Mouse (Mus musculus) hindbrain, embryonic 12.5 days (tissue): ENCODE measurements around the gene Fam222b. TPM values are rescaled to one million over a fixed set of nuclear protein-coding genes. Genes with fewer than 3 reads are reported as not detected.

ENCODE experiments used
- ATAC-seq: fragments of 200-750 bp; cut with Nextera tagmentation; 2 replicates; pipeline ENCODE4 v1.8.0; 2017; ENCODE audit warnings: moderate TSS enrichment; ENCODE audit not compliant: low FRiP score
- H3K27ac ChIP-seq: fragments of 300-500 bp; sonication (generic); 2 replicates; pipeline ENCODE4 v1.5.1; 2016; ENCODE audit warnings: mild to moderate bottlenecking
- H3K27me3 ChIP-seq: fragments of 300-500 bp; sonication (generic); 2 replicates; pipeline ENCODE4 v1.6.1; 2016; ENCODE audit warnings: mild to moderate bottlenecking
- H3K36me3 ChIP-seq: fragments of 300-500 bp; sonication (generic); 2 replicates; pipeline ENCODE4 v1.6.1; 2016; ENCODE audit warnings: mild to moderate bottlenecking
- H3K4me1 ChIP-seq: fragments of 300-500 bp; sonication (generic); 2 replicates; pipeline ENCODE4 v1.6.1; 2016
- H3K4me2 ChIP-seq: fragments of 300-500 bp; sonication (generic); replicated peaks from 2 replicates; pipeline ENCODE4 v1.6.1; 2016; ENCODE audit warnings: mild to moderate bottlenecking
- H3K4me3 ChIP-seq: fragments of 300-500 bp; sonication (generic); 2 replicates; pipeline ENCODE4 v1.5.1; 2016; ENCODE audit warnings: mild to moderate bottlenecking
- H3K9ac ChIP-seq: fragments of 300-500 bp; sonication (generic); 2 replicates; pipeline ENCODE4 v1.6.1; 2016; ENCODE audit warnings: mild to moderate bottlenecking, moderate library complexity
- H3K9me3 ChIP-seq: fragments of 300-500 bp; sonication (generic); replicated peaks from 2 replicates; pipeline ENCODE4 v1.6.1; 2016; ENCODE audit warnings: mild to moderate bottlenecking
- WGBS: fragments of 180-500 bp; shearing (Covaris S2); methylation state at CpG from one replicate; pipeline ENCODE4 v1.1.7; 2016; 5-methylcytosine and 5-hydroxymethylcytosine counted together
- microRNA counts: library from miRNA; unstranded; fragments of <30 nt; microRNA quantifications from one replicate; lab custom pipeline; 2017
- microRNA-seq: library from miRNA; unstranded; fragments of <30 nt; microRNA quantifications from one replicate; pipeline ENCODE4, GENCODE M21; 2017
- polyA plus RNA-seq: library from polyadenylated mRNA; unstranded; fragments of >200 nt; fragmentation: Nextera tagmentation; extraction: Ambion mirVana; gene quantifications from 2 replicates; pipeline ENCODE4 v1.2.1, GENCODE M21; 2016

The Fam222b gene
- polyA plus RNA-seq, 1 experiment from 2014 or later = 24.3 TPM

DNA sequence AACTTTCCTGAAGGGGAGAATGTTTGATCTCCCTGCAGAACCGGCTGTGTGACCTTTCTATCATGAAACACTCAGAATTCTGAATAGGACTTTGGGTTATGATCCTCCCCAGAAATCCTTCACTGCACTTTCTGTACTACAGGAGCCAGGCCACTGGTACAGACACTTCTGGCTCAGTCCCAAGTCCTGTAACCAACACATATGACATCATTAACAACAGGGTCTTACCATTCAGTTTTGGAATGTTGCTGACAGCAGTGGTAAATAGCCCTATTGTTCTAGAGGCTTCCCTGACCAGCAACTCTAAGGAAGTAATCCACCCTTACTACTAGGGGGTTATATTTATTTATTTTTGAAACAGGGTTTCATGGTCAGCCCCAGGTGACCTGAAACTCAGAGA is 98.7 kb downstream of the Fam222b start, which contains the start of gene Proca1:
Gene Proca1, plus strand, starts transcription at position 280 of the 400 bp plus-strand sequence.
- no peak within 1 kb of the TSS for H3K27ac ChIP-seq
- peaks cover 25% of the 10 kb centered on the region for H3K4me1 ChIP-seq
- H3K36me3 ChIP-seq = peaks cover 30% of the 10 kb centered on the region
- no peaks in the 10 kb centered on the region for H3K27me3 ChIP-seq
- H3K9me3 ChIP-seq = no peaks in the 10 kb centered on the region
- 85% methylated on average over 1 of the region's 1 CpGs for WGBS
- H3K4me2 ChIP-seq = peak within 1 kb of the TSS; percentile 51
- ATAC-seq = no peak
- H3K9ac ChIP-seq = no peak within 1 kb of the TSS
- peak within 1 kb of the TSS; percentile 34 for H3K4me3 ChIP-seq

DNA sequence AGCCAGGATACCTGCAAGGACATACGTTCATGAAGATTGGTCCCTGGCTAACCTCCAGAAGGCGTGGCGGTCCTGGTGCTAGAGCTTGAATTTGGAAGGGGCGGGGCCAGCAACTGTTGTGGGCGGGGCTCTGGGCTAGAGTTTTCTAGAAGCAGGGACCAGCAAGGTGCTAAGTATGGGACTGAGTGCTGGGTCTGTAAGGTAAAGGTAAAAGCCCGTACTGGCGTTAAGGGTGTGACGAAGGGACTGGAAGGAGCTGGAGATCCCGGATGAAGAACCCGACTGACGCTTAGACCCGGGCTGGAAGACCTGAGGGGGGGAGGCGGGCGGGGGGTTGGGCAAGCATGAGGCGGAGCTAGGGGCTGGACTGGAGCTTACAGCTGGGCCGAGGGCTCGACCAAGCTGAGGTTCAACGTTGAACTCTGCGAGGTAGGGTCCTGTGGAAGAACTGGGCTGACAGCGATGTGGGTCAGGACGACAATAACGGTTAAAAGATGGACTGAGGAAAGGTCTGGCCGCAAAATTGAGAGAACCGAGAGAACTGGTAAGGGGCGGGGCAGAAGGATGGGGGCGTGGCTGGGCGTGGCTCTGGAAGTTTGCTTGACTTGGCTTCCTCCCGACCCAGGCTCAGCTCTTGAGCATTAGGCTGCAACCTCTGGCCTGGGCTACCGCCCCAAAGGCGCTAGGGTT is 100.1 kb downstream of the Fam222b start:
- 2% methylated on average over 30 of the region's 30 CpGs for WGBS
- Histone ChIP-seq H3K4me3 (peak overlapping the region; percentile 34), H3K27ac (no peak overlapping the region), H3K36me3 (peaks cover 30% of the 10 kb centered on the region), H3K27me3 (no peaks in the 10 kb centered on the region), H3K4me2 (peak overlapping the region; percentile 51), H3K9me3 (no peaks in the 10 kb centered on the region), H3K4me1 (peaks cover 20% of the 10 kb centered on the region), H3K9ac (0 out of 2 replicates have a peak overlapping the region, but pooled peaks have one; percentile 41)
- peak; percentile 55; the same call in 1 of the 2 replicates for ATAC-seq

DNA sequence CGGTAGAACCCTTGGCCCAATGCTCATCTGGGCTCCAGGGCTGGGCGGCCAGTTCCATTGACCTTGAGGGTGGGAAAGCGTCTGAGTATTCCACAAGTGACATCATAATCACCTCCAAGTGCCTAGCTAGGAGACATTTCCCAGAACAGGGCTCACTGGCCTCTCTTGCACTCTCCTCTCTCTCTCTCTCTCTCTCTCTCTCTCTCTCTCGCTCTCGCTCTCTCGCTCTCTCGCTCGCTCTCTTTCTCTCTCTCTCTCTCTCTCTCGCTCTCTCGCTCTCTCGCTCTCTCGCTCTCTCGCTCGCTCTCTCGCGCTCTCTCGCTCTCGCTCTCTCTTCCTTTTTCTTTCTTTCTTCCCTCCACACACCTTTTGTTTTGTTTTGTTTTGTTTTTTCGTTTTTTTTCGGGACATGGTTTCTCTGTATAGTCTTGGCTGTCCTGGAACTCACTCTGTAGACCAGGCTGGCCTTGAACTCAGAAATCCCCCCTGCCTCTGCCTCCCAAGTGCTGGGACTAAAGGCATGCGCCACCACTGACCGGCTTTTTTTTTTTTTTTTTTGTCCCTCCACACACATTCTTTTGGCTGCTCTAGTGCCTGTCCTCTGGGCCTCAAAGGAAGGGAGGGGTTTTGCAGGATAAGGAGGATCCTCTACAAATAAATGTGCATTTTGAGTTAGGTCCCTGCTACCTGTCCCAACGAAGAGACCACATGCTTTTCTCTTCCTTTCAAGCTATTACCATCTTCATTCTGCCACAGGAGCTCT is 100.8 kb downstream of the Fam222b start:
- WGBS = 59% methylated on average over 23 of the region's 23 CpGs
- peaks cover 29% of the 10 kb centered on the region for H3K36me3 ChIP-seq

DNA sequence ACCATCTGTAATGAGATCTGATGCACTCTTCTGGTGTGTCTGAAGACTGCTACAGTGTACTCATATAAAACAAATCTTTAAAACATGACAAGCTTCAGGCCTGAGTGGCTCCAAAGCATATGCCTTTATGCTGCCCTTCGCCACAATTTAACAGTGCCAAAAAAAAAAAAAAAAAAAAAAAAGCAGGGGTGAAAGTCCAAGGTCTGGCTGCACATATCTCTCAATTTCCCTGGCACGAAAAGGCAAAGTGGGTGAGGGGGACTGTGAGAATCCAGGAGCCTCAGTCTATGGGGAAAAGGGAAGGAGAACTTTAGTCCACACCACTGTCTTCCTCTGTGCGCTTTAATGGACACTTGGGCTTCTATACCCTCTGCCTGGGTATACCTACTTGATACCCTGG is 107.9 kb downstream of the Fam222b start:
- no peak overlapping the region for H3K9ac ChIP-seq
- no peak overlapping the region for H3K4me3 ChIP-seq
- WGBS = 93% methylated on average over 3 of the region's 3 CpGs
- H3K4me2 ChIP-seq = no peak overlapping the region
- H3K27me3 ChIP-seq = no peaks in the 10 kb centered on the region
- no peak for ATAC-seq
- peaks cover 36% of the 10 kb centered on the region for H3K36me3 ChIP-seq
- no peaks in the 10 kb centered on the region for H3K9me3 ChIP-seq
- H3K27ac ChIP-seq = no peak overlapping the region
- peaks cover 2% of the 10 kb centered on the region; the same call in 1 of the 2 replicates for H3K4me1 ChIP-seq

More for the DNA sequence above, 100.8 kb downstream of the Fam222b start:
- peaks cover 12% of the 10 kb centered on the region for H3K4me1 ChIP-seq
- no peak for ATAC-seq
- no peaks in the 10 kb centered on the region for H3K9me3 ChIP-seq
- no peaks in the 10 kb centered on the region for H3K27me3 ChIP-seq
- peak overlapping the region; percentile 34 for H3K4me3 ChIP-seq
- no peak overlapping the region for H3K27ac ChIP-seq
- peak overlapping the region; percentile 51 for H3K4me2 ChIP-seq
- 0 out of 2 replicates have a peak overlapping the region, but pooled peaks have one; percentile 41 for H3K9ac ChIP-seq

GRCm38 (mm10) chr11:78204287-78204686 is 109.8 kb downstream of the Fam222b start:
- H3K9ac ChIP-seq = no peak overlapping the region
- peaks cover 2% of the 10 kb centered on the region; the same call in 1 of the 2 replicates for H3K4me1 ChIP-seq
- no peaks in the 10 kb centered on the region for H3K9me3 ChIP-seq
- peaks cover 55% of the 10 kb centered on the region for H3K36me3 ChIP-seq
- no peak overlapping the region for H3K4me2 ChIP-seq
- H3K4me3 ChIP-seq = no peak overlapping the region
- H3K27me3 ChIP-seq = no peaks in the 10 kb centered on the region
- peak; percentile 35; the same call in 1 of the 2 replicates for ATAC-seq
- 75% methylated on average over 6 of the region's 6 CpGs for WGBS
- H3K27ac ChIP-seq = no peak overlapping the region

DNA sequence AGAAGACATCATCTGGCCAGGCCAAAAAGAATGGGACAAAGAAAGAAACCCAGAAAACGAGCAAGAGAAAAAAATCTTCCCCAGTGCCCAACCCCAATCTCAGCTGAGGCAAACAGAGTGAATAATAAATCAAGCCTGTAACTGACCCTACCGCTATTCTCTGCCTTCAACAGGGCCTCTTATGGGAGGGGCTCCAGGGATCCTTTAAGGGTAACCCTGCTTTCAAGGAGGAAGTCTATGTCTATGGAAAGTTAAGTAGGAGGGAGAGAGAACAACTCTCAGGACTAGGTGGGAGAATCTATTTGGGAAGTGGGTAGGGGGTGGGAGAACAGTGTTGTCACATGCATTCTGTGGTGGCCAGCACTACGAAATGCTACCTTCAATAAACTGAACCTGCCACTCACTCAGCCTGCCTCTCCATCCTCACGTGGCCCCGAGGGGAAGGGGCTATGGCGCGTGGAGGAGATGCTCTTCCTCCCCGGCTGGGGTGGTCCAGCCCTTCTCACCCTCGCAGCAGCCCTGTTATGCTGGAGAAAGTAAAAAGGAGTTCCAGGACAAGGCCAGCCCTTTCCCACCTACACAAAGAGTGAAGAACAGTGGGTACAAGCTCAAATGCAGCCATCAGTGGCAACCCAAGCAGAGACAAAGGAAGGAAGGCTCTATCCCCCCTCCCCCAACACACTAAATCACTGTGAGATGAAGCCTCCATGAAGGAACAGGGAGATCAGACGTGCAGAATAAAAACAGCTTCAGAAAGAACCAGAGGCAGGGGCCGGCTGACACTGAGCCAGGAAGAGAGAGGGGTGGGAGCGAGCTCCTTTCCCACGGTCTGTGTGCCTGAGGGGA is 111.1 kb downstream of the Fam222b start:
- Histone ChIP-seq H3K9ac (0 out of 2 replicates have a peak overlapping the region, but pooled peaks have one; percentile 18), H3K27ac (peak overlapping the region; percentile 65), H3K36me3 (peaks cover 68% of the 10 kb centered on the region), H3K27me3 (no peaks in the 10 kb centered on the region), H3K4me3 (no peak overlapping the region), H3K4me2 (no peak overlapping the region), H3K4me1 (peaks cover 2% of the 10 kb centered on the region; the same call in 1 of the 2 replicates), H3K9me3 (no peaks in the 10 kb centered on the region)
- 65% methylated on average over 13 of the region's 13 CpGs for WGBS
- ATAC-seq = no peak

MicroRNAs within 50 kb of the gene (microRNA counts, 519-probe panel; counts per million panel counts)
- microRNA mmu-miR-144 (lab: Ali Mortazavi, UCI) = 1,539 counts per million, percentile 60 among the panel's probes with 10 or more counts
- microRNA mmu-miR-451 (lab: Ali Mortazavi, UCI) = 2,939 counts per million, percentile 69 among the panel's probes with 10 or more counts

Small RNA genes lying within 50 kb of the gene (microRNA-seq; reads per million reads assigned to microRNA genes)
- gene Mir144 (24.7 reads per million, percentile 30 among the genes with 10 or more reads in this experiment), gene Mir451a (not detected), gene Mir451b (not detected), gene Mir7653 (0.81 reads per million)

Other genes starting within 250 kb of the Fam222b start
- 5.0 and 7.1 TPM in 2 replicates for gene Pipox, start 200.6 kb upstream of the Fam222b start, polyA plus RNA-seq
- 47.3 and 48.7 TPM in 2 replicates for gene Sez6, start 163.9 kb upstream of the Fam222b start, polyA plus RNA-seq
- gene Phf12, start 111.9 kb upstream of the Fam222b start, polyA plus RNA-seq = 30.6 and 30.7 TPM in 2 replicates
- gene Dhrs13, start 62.4 kb upstream of the Fam222b start, polyA plus RNA-seq = 24.2 and 24.8 TPM in 2 replicates
- 65.2 and 73.2 TPM in 2 replicates for gene Flot2, start 56.7 kb upstream of the Fam222b start, polyA plus RNA-seq
- gene Eral1, start 14.3 kb upstream of the Fam222b start, polyA plus RNA-seq = 31.5 and 31.8 TPM in 2 replicates
- 149 and 152 TPM in 2 replicates for gene Traf4, start 70.9 kb downstream of the Fam222b start, polyA plus RNA-seq
- 10.7 and 12.9 TPM in 2 replicates for gene Nek8, start 82.0 kb downstream of the Fam222b start, polyA plus RNA-seq
- gene Tlcd1, start 82.1 kb downstream of the Fam222b start, polyA plus RNA-seq = 9.4 and 10.2 TPM in 2 replicates
- gene Rpl23a, start 88.9 kb downstream of the Fam222b start, polyA plus RNA-seq = 894 and 983 TPM in 2 replicates
- 75.2 and 81.0 TPM in 2 replicates for gene Rab34, start 93.8 kb downstream of the Fam222b start, polyA plus RNA-seq
- 2.8 and 3.0 TPM in 2 replicates for gene Proca1, start 98.7 kb downstream of the Fam222b start, polyA plus RNA-seq
- gene Sdf2, start 151.1 kb downstream of the Fam222b start, polyA plus RNA-seq = 55.2 and 58.0 TPM in 2 replicates
- gene Supt6, start 151.3 kb downstream of the Fam222b start, polyA plus RNA-seq = 39.9 and 44.1 TPM in 2 replicates
- gene 2610507B11Rik, start 167.1 kb downstream of the Fam222b start, polyA plus RNA-seq = 80.4 and 80.7 TPM in 2 replicates
- 0.34 and 0.51 TPM in 2 replicates for gene BC030499, start 196.2 kb downstream of the Fam222b start, polyA plus RNA-seq
- gene Spag5, start 206.9 kb downstream of the Fam222b start, polyA plus RNA-seq = 29.4 and 35.9 TPM in 2 replicates
- 16.8 and 20.1 TPM in 2 replicates for gene Aldoc, start 228.3 kb downstream of the Fam222b start, polyA plus RNA-seq
- gene Pigs, start 233.8 kb downstream of the Fam222b start, polyA plus RNA-seq = 76.9 and 77.1 TPM in 2 replicates
- gene Unc119, start 248.8 kb downstream of the Fam222b start, polyA plus RNA-seq = 86.0 and 92.7 TPM in 2 replicates